Mouse (Mus musculus) mouse embryonic stem cell (cell line): ENCODE measurements around the gene Tgfbr3.

Source experiments
- in situ Hi-C, 2 experiments: fragments of 300-500 bp; cut with MboI; formaldehyde crosslinking; loops; 1 replicate in 1 of 2; 3 replicates in 1 of 2; pipeline ENCODE4 v1.14.3; 2019 to 2020; ENCODE audit warnings: low sequenced_read_pairs in 2 of 2, low pct_unique_long_range_greater_than_20kb in 1 of 2, mixed read lengths in 1 of 2; ENCODE audit not compliant: unreplicated experiment in 1 of 2

Gene Tgfbr3

GRCm38 (mm10) chr5:107285563-107285962 is 3.9 kb downstream of the Tgfbr3 start:
- in situ Hi-C loops, result no loop called here

GRCm38 (mm10) chr5:107283935-107284524 is 5.4 kb downstream of the Tgfbr3 start:
- in situ Hi-C loops, result no loop called here

GRCm38 (mm10) chr5:107282561-107283307 is 6.7 kb downstream of the Tgfbr3 start:
- in situ Hi-C loops, result no loop called here

- in situ Hi-C loops, result no loop called here
Observed at GRCm38 (mm10) chr5:107279263-107279662, 10.2 kb downstream of the Tgfbr3 start.

- in situ Hi-C loops, result no loop called here
Observed at GRCm38 (mm10) chr5:107276186-107276585, 13.2 kb downstream of the Tgfbr3 start.

- in situ Hi-C loops, result no loop called here
Observed at GRCm38 (mm10) chr5:107272252-107273028, 17.0 kb downstream of the Tgfbr3 start.

GRCm38 (mm10) chr5:107269006-107269328 is 20.5 kb downstream of the Tgfbr3 start:
- in situ Hi-C loops, result no loop called here

- in situ Hi-C loops, result no loop called here
Observed at GRCm38 (mm10) chr5:107268121-107269005, 21.1 kb downstream of the Tgfbr3 start.

- in situ Hi-C loops, result no loop called here
Observed at GRCm38 (mm10) chr5:107266566-107266965, 22.9 kb downstream of the Tgfbr3 start.

GRCm38 (mm10) chr5:107264426-107265360 is 24.7 kb downstream of the Tgfbr3 start:
- in situ Hi-C loops, result no loop called here

GRCm38 (mm10) chr5:107263836-107264235 is 25.6 kb downstream of the Tgfbr3 start:
- in situ Hi-C loops, result no loop called here

GRCm38 (mm10) chr5:107261930-107262329 is 27.5 kb downstream of the Tgfbr3 start:
- in situ Hi-C loops, result no loop called here

- in situ Hi-C loops, result no loop called here
Observed at GRCm38 (mm10) chr5:107260708-107261495, 28.5 kb downstream of the Tgfbr3 start.

GRCm38 (mm10) chr5:107259487-107260040 is 29.9 kb downstream of the Tgfbr3 start:
- in situ Hi-C loops, result no loop called here

GRCm38 (mm10) chr5:107253395-107253794 is 36.0 kb downstream of the Tgfbr3 start:
- in situ Hi-C loops, result no loop called here

- in situ Hi-C loops, result no loop called here
Observed at GRCm38 (mm10) chr5:107252435-107252834, 37.0 kb downstream of the Tgfbr3 start.
